Mouse (Mus musculus): Measurements from ENCODE around the gene Dglucy. TPM values are rescaled to one million over a fixed set of nuclear protein-coding genes. Genes with fewer than 3 reads are reported as not detected.
A peak's percentile ranks its signal among the peaks of the same experiment; 100 is the strongest.

Gene Dglucy
- total and polyA plus RNA-seq, 3 experiments = 0.09 to 0.27 TPM; not detected in 1

DNA sequence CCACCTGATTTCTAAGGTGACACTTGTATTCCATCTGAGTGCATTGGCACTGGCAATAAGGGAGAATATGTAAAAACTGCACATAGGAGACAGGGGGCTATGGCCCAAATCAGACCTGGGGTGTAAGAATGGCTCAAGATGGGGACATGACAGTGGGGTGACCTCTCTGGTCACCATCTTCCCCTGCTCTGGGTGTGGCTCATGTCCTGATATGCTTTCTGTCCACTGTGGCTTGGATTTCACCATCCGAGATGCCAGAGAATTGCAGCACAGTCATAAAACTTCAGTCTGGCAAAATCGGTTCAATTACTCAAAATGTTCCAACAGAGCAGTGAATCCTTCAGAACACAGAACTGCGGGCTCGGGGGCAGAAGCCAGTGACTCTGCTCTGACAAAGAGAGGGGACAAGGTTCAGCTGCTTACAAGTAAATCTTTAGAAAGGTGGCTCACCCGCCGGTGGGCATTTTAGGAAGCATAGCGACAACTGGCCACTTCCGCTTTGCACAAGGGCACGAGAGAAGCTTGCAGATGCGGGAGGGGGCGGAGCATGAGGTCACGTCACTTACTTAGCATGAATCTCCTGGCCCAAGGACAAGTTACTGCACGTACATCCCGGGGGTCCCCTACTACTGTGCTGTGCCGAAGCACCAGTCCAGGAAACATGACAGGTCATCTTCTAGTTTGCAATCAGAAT lies 145.9 kb downstream of the Dglucy start:
- no peaks in the 10 kb centered on the region for H3K9me3 ChIP-seq (replicated peaks)
- no peak overlapping the region for H3K4me3 ChIP-seq (ENCODE audit: low read depth, low read length)
- no peak for DNase-seq (ENCODE audit: low spot score)
- ATAC-seq (ENCODE audit: extremely low read depth, insufficient number of reproducible peaks, low FRiP score, poor library complexity, severe bottlenecking) = no peak
- H3K27me3 ChIP-seq (ENCODE audit: insufficient read depth, low read length) = no peaks in the 10 kb centered on the region
- TF ChIP-seq POLR2AphosphoS5 (IDR thresholded peaks at IDR 0.05; ENCODE audit: insufficient replicate concordance, low read depth, low read length) (no peak), CTCF (IDR thresholded peaks at IDR 0.05; ENCODE audit: low read depth, low read length) (no peak), GATA1 (IDR thresholded peaks at IDR 0.05; ENCODE audit: borderline replicate concordance, low read length) (no peak), TAL1 (conservative IDR thresholded peaks at IDR 0.05; ENCODE audit: low read depth, low read length) (no peak), GATA2 (IDR thresholded peaks at IDR 0.05; ENCODE audit: borderline replicate concordance, low read depth, low read length) (no peak)
- H3K36me3 ChIP-seq (replicated peaks) = peaks cover 95% of the 10 kb centered on the region
- no peaks in the 10 kb centered on the region for H3K4me1 ChIP-seq (ENCODE audit: insufficient read depth, low read depth, low read length)

GRCm38 (mm10) chr12:100925644-100926619 lies 147.1 kb downstream of the Dglucy start:
- no peaks in the 10 kb centered on the region for H3K27me3 ChIP-seq (ENCODE audit: insufficient read depth, low read length)
- H3K9me3 ChIP-seq (replicated peaks) = no peaks in the 10 kb centered on the region
- peak; percentile 56 for TF ChIP-seq CTCF (IDR thresholded peaks at IDR 0.05; ENCODE audit: low read depth, low read length)
- no peak for TF ChIP-seq GATA2 (IDR thresholded peaks at IDR 0.05; ENCODE audit: borderline replicate concordance, low read depth, low read length)
- no peak for TF ChIP-seq GATA1 (IDR thresholded peaks at IDR 0.05; ENCODE audit: borderline replicate concordance, low read length)
- no peak for TF ChIP-seq POLR2AphosphoS5 (IDR thresholded peaks at IDR 0.05; ENCODE audit: insufficient replicate concordance, low read depth, low read length)
- DNase-seq (ENCODE audit: low spot score) (peak; percentile 79), ATAC-seq (ENCODE audit: extremely low read depth, insufficient number of reproducible peaks, low FRiP score, poor library complexity, severe bottlenecking) (peak; percentile 50; the same call in 1 of the 2 replicates)
- no peak overlapping the region for H3K4me3 ChIP-seq (ENCODE audit: low read depth, low read length)
- H3K4me1 ChIP-seq (ENCODE audit: insufficient read depth, low read depth, low read length) = no peaks in the 10 kb centered on the region
- peaks cover 95% of the 10 kb centered on the region for H3K36me3 ChIP-seq (replicated peaks)

DNA sequence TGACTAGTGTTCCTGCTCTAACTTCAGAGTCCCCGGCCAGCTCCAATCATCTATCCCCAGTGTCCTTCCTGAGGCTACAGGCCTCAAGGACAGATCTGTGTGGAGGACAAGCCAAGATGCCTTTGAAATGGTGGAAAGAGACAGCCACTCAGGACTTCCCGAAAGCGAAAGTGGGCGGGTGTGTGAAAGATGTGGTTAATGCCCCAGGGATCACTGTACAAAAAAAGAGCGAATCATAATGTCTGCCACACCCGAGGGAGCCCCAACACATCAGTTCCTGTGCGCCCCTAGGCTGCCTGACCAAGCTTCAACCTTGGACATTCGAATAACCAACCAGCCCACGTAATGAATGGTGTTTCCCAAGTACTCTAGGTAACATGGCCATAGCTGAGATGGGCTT lies 149.4 kb downstream of the Dglucy start:
- TF ChIP-seq POLR2AphosphoS5 (IDR thresholded peaks at IDR 0.05; ENCODE audit: insufficient replicate concordance, low read depth, low read length) (no peak), CTCF (IDR thresholded peaks at IDR 0.05; ENCODE audit: low read depth, low read length) (no peak), GATA2 (IDR thresholded peaks at IDR 0.05; ENCODE audit: borderline replicate concordance, low read depth, low read length) (no peak), TAL1 (conservative IDR thresholded peaks at IDR 0.05; ENCODE audit: low read depth, low read length) (no peak), GATA1 (IDR thresholded peaks at IDR 0.05; ENCODE audit: borderline replicate concordance, low read length) (no peak)
- no peak overlapping the region for H3K4me3 ChIP-seq (ENCODE audit: low read depth, low read length)
- H3K9me3 ChIP-seq (replicated peaks) = no peaks in the 10 kb centered on the region
- peaks cover 92% of the 10 kb centered on the region for H3K36me3 ChIP-seq (replicated peaks)
- no peak for ATAC-seq (ENCODE audit: extremely low read depth, insufficient number of reproducible peaks, low FRiP score, poor library complexity, severe bottlenecking)
- no peak for DNase-seq (ENCODE audit: low spot score)
- no peaks in the 10 kb centered on the region for H3K27me3 ChIP-seq (ENCODE audit: insufficient read depth, low read length)
- no peaks in the 10 kb centered on the region for H3K4me1 ChIP-seq (ENCODE audit: insufficient read depth, low read depth, low read length)

- H3K9me3 ChIP-seq (replicated peaks) = no peaks in the 10 kb centered on the region
- TF ChIP-seq CTCF (IDR thresholded peaks at IDR 0.05; ENCODE audit: low read depth, low read length) (no peak), GATA1 (IDR thresholded peaks at IDR 0.05; ENCODE audit: borderline replicate concordance, low read length) (no peak), TAL1 (conservative IDR thresholded peaks at IDR 0.05; ENCODE audit: low read depth, low read length) (no peak), GATA2 (IDR thresholded peaks at IDR 0.05; ENCODE audit: borderline replicate concordance, low read depth, low read length) (no peak), POLR2AphosphoS5 (IDR thresholded peaks at IDR 0.05; ENCODE audit: insufficient replicate concordance, low read depth, low read length) (no peak)
- DNase-seq (ENCODE audit: low spot score) (no peak), ATAC-seq (ENCODE audit: extremely low read depth, insufficient number of reproducible peaks, low FRiP score, poor library complexity, severe bottlenecking) (no peak)
- H3K36me3 ChIP-seq (replicated peaks) = peaks cover 96% of the 10 kb centered on the region
- H3K27me3 ChIP-seq (ENCODE audit: insufficient read depth, low read length) = no peaks in the 10 kb centered on the region
- H3K4me1 ChIP-seq (ENCODE audit: insufficient read depth, low read depth, low read length) = no peaks in the 10 kb centered on the region
- no peak overlapping the region for H3K4me3 ChIP-seq (ENCODE audit: low read depth, low read length)
Observed at GRCm38 (mm10) chr12:100931653-100932052, 152.8 kb downstream of the Dglucy start.

GRCm38 (mm10) chr12:100934796-100935195 lies 155.9 kb downstream of the Dglucy start:
- Histone ChIP-seq H3K9me3 (replicated peaks) (no peaks in the 10 kb centered on the region), H3K4me1 (ENCODE audit: insufficient read depth, low read depth, low read length) (no peaks in the 10 kb centered on the region), H3K36me3 (replicated peaks) (peaks cover 95% of the 10 kb centered on the region), H3K27me3 (ENCODE audit: insufficient read depth, low read length) (no peaks in the 10 kb centered on the region), H3K4me3 (ENCODE audit: low read depth, low read length) (no peak overlapping the region)
- no peak for TF ChIP-seq TAL1 (conservative IDR thresholded peaks at IDR 0.05; ENCODE audit: low read depth, low read length)
- no peak for TF ChIP-seq POLR2AphosphoS5 (IDR thresholded peaks at IDR 0.05; ENCODE audit: insufficient replicate concordance, low read depth, low read length)
- TF ChIP-seq GATA2 (IDR thresholded peaks at IDR 0.05; ENCODE audit: borderline replicate concordance, low read depth, low read length) = no peak
- no peak for TF ChIP-seq CTCF (IDR thresholded peaks at IDR 0.05; ENCODE audit: low read depth, low read length)
- no peak for TF ChIP-seq GATA1 (IDR thresholded peaks at IDR 0.05; ENCODE audit: borderline replicate concordance, low read length)
- DNase-seq (ENCODE audit: low spot score) = no peak
- ATAC-seq (ENCODE audit: extremely low read depth, insufficient number of reproducible peaks, low FRiP score, poor library complexity, severe bottlenecking) = no peak

- DNase-seq (ENCODE audit: low spot score) = peak; percentile 91
- Histone ChIP-seq H3K4me1 (ENCODE audit: insufficient read depth, low read depth, low read length) (no peaks in the 10 kb centered on the region), H3K9me3 (replicated peaks) (no peaks in the 10 kb centered on the region), H3K4me3 (ENCODE audit: low read depth, low read length) (no peak overlapping the region), H3K27me3 (ENCODE audit: insufficient read depth, low read length) (no peaks in the 10 kb centered on the region), H3K36me3 (replicated peaks) (peaks cover 96% of the 10 kb centered on the region)
- peak; percentile 76 for ATAC-seq (ENCODE audit: extremely low read depth, insufficient number of reproducible peaks, low FRiP score, poor library complexity, severe bottlenecking)
- TF ChIP-seq GATA1 (IDR thresholded peaks at IDR 0.05; ENCODE audit: borderline replicate concordance, low read length) (no peak), CTCF (IDR thresholded peaks at IDR 0.05; ENCODE audit: low read depth, low read length) (peak; percentile 91)
Observed at GRCm38 (mm10) chr12:100936116-100936515, 157.3 kb downstream of the Dglucy start.
